Mouse (Mus musculus) heart, embryonic 10.5 days (tissue): ENCODE data around the gene Fbln5. TPM values are rescaled to one million over a fixed set of nuclear protein-coding genes. Genes with fewer than 3 reads are reported as not detected.

Experiments used
- DNase-seq: peaks from one replicate; pipeline ENCODE4 v3.0.0-alpha.2; 2017; ENCODE audit warnings: low spot score
- H3K27ac ChIP-seq: fragments of 300-500 bp; sonication (generic); 2 replicates; pipeline ENCODE4 v1.5.1; 2016; ENCODE audit warnings: mild to moderate bottlenecking
- H3K27me3 ChIP-seq: fragments of 300-500 bp; sonication (generic); 2 replicates; pipeline ENCODE4 v1.6.1; 2016; ENCODE audit warnings: mild to moderate bottlenecking; ENCODE audit not compliant: poor library complexity, insufficient read depth, severe bottlenecking
- H3K36me3 ChIP-seq: fragments of 300-500 bp; sonication (generic); 2 replicates; pipeline ENCODE4 v1.6.1; 2016; ENCODE audit warnings: mild to moderate bottlenecking, moderate library complexity
- H3K4me1 ChIP-seq: fragments of 300-500 bp; sonication (generic); 2 replicates; pipeline ENCODE4 v1.6.1; 2016; ENCODE audit warnings: mild to moderate bottlenecking
- H3K4me3 ChIP-seq: fragments of 300-500 bp; sonication (generic); 2 replicates; pipeline ENCODE4 v1.5.1; 2016; ENCODE audit warnings: mild to moderate bottlenecking, moderate library complexity
- H3K9me3 ChIP-seq: fragments of 300-500 bp; sonication (generic); 2 replicates; pipeline ENCODE4 v1.6.1; 2016; ENCODE audit warnings: mild to moderate bottlenecking, moderate library complexity
- WGBS: fragments of 180-500 bp; shearing (Covaris S2); methylation state at CpG from one replicate; pipeline ENCODE4 v1.1.7; 2016; 5-methylcytosine and 5-hydroxymethylcytosine counted together
- polyA plus RNA-seq: library from polyadenylated mRNA; unstranded; fragments of >200 nt; fragmentation: Nextera tagmentation; extraction: Ambion mirVana; gene quantifications from 2 replicates; pipeline ENCODE4 v1.2.1, GENCODE M21; 2016

The Fbln5 gene
- polyA plus RNA-seq, 1 experiment from 2014 or later, result 7.9 TPM

DNA sequence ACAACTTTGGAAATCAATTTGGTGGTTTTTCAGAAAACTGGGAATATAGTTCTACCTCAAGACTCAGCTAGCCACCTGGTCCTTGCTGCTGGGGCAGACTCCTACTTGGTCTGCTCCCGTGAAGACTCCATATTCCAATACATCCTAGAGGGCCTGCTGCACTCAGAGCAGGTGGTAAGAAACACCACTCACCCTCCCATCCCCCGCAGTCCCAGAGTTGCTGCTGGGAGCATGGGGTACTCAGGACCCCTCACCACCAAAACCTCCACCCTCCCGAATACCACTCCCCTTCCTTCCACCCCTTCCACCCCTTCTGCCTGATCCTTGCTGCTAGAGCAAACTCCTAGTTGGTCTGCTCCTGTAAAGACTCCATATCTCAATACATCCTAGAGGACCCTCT, 119.7 kb downstream of the Fbln5 start:
- Histone ChIP-seq H3K4me3 (no peak overlapping the region), H3K36me3 (no peaks in the 10 kb centered on the region), H3K27me3 (no peaks in the 10 kb centered on the region), H3K4me1 (no peaks in the 10 kb centered on the region), H3K27ac (no peak overlapping the region), H3K9me3 (no peaks in the 10 kb centered on the region)
- 77% methylated on average over 3 of the region's 3 CpGs for WGBS
- peak; percentile 71 for DNase-seq

Other genes starting within 250 kb of the Fbln5 start
- 0.08 and 0.17 TPM in 2 replicates for gene Tc2n, start 100.5 kb downstream of the Fbln5 start, polyA plus RNA-seq
- gene Trip11, start 94.2 kb upstream of the Fbln5 start, polyA plus RNA-seq, result 20.5 and 20.8 TPM in 2 replicates
- gene Atxn3, start 139.2 kb upstream of the Fbln5 start, polyA plus RNA-seq, result 8.1 and 8.4 TPM in 2 replicates
- 27.5 and 29.0 TPM in 2 replicates for gene Cpsf2, start 156.9 kb upstream of the Fbln5 start, polyA plus RNA-seq